Comparison of ENCODE assay signal across 24 mouse cellular contexts in genomic region chr11:103231367-103231766, GRCm38 (mm10). TPM values are rescaled to one million over a fixed set of nuclear protein-coding genes. Genes with fewer than 3 reads are reported as not detected.
DNase-seq lines count a peak whose midpoint lies in the region; TF ChIP-seq lines count a peak whose summit lies in the region.
"Had no signal": no experiment of that assay in that cellular context is flagged by ENCODE, and none has a peak within 500 bp of the region (broad histone marks: within the 10 kb centered on the region; RNA-seq: fewer than 3 reads in every experiment).

No protein-coding gene starts in this region.

- peaks cover 2% of the 10 kb centered on the region; the same call in 1 of the 2 replicates for H3K4me1 ChIP-seq in heart, adult 2 months (ENCODE audit: control insufficient read depth, insufficient read depth, low read length)

- no peak overlapping the region for H3K9ac ChIP-seq in heart, adult 2 months (ENCODE audit: low read depth, low read length)

- intact Hi-C loops in heart, adult 2 months (cut with DNase I) = no loop called here

- WGBS in heart, adult 2 months = 95% methylated on average over 7 of the region's 7 CpGs

- peak; percentile 90 for DNase-seq in heart, adult 11 months
- DNase-seq in heart, adult 2 months = no peak
- DNase-seq in testis, postnatal 10 days (ENCODE audit: low spot score) = peak; percentile 38
- DNase-seq in testis, postnatal 14 days (ENCODE audit: low spot score) = no peak
- DNase-seq: adrenal gland, adult 2 months; adrenal gland, adult 8-10 months; adrenal gland, postnatal 10 days; adrenal gland, postnatal 14 days; adrenal gland, postnatal 25 days; adrenal gland, postnatal 36 days; B cell, adult 2 months; cerebellum, adult 11 months; cerebellum, adult 11-12 months; cerebellum, adult 18-20 months had no signal

- H3K79me2 ChIP-seq in heart, adult 2 months (replicated peaks; ENCODE audit: control insufficient read depth, insufficient read depth, low read length) = no peaks in the 10 kb centered on the region

- no peak for TF ChIP-seq POLR2A in heart, adult 2 months (IDR thresholded peaks at IDR 0.05; ENCODE audit: insufficient read depth, low read depth, low read length)

- no peak for TF ChIP-seq EP300 in heart, adult 2 months (IDR thresholded peaks at IDR 0.05; ENCODE audit: insufficient read depth, low read depth, low read length)

- H3K27me3 ChIP-seq in heart, adult 2 months (ENCODE audit: control insufficient read depth, insufficient read depth, low read length) = no peaks in the 10 kb centered on the region
- H3K27me3 ChIP-seq: CH12.LX, Patski had no signal

- no peak overlapping the region for H3K27ac ChIP-seq in heart, adult 2 months

- H3K4me3 ChIP-seq in heart, adult 2 months = no peak overlapping the region

- TF ChIP-seq CTCF in heart, adult 2 months (IDR thresholded peaks at IDR 0.05) = no peak

- no peaks in the 10 kb centered on the region for H3K36me3 ChIP-seq in heart, adult 2 months (ENCODE audit: control insufficient read depth, insufficient read depth, low read length)

RNA-seq across cellular contexts. Expression of gene Spata32, which starts 13.1 kb away (rescaled TPM):
- not detected for total RNA-seq in heart, adult 2 months (2021)
- polyA plus RNA-seq in heart, adult 2 months (2012; rRNA removed) = not detected in 2 replicates
- total RNA-seq: adrenal gland, adult 18-20 months; adrenal gland, adult 2 months; adrenal gland, adult 8-10 months; adrenal gland, postnatal 10 days; adrenal gland, postnatal 14 days; adrenal gland, postnatal 25 days; adrenal gland, postnatal 36 days; adrenal gland, postnatal 4 days; CH12.LX; ES-E14; MEL had no signal
- polyA plus RNA-seq: activated CD4-positive, CD25-positive, alpha-beta regulatory T cell, adult 4 months; adrenal gland, adult 2 months; C2C12; CD4-positive, CD25-positive, alpha-beta regulatory T cell, adult 4 months; G1E; Patski had no signal

RNA-seq across cellular contexts. Expression of gene 1700023F06Rik, which starts 23.0 kb away (rescaled TPM):
- not detected for total RNA-seq in heart, adult 2 months (2021)
- 0.21 TPM in 1 of 2 replicates, not detected in the other for polyA plus RNA-seq in heart, adult 2 months (2012; rRNA removed)
- total RNA-seq: adrenal gland, postnatal 25 days; adrenal gland, postnatal 36 days; CH12.LX; ES-E14; G1E; MEL had no signal
- polyA plus RNA-seq: activated CD4-positive, CD25-positive, alpha-beta regulatory T cell, adult 4 months; CD4-positive, CD25-positive, alpha-beta regulatory T cell, adult 4 months; G1E had no signal

RNA-seq across cellular contexts. Expression of gene Map3k14, which starts 35.9 kb away (rescaled TPM):
- 1 to 10 TPM; 3.0 to 3.4 TPM for total RNA-seq in heart, adult 2 months (2021)
- polyA plus RNA-seq in heart, adult 2 months (2012; rRNA removed) = 3.7 and 4.5 TPM in 2 replicates

Comparison
In these comparisons a context has a peak if more than half of its experiments do, and no peak if none do; other contexts are left out.
1. DNase-seq: peak in heart, adult 11 months (single experiment) and testis, postnatal 10 days (single experiment); none in heart, adult 2 months (0 of 2) and testis, postnatal 14 days (single experiment).